ENCODE assay signal across 10 mouse cellular contexts in the genomic region with DNA sequence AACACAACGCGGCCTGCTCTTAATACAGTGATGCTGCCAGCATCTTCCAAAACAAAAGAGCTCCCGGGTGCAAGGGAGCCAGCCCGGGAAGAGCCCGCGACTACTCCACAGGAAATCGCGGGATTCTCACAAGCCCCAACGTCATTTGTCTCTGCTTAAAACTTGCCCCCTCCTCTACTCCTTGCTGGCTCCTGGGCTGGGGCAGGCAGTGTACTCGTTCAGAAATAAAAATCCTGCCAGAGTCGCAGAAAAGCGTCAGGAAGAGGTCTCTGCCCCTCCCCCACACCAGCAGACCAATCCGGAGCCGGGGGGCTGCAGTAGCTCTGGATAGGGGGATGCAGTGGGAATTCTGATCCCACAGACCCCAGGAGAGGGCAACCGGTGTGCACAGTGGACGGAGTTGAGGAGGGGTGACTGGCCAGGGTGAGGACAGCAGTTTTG. TPM values are rescaled to one million over a fixed set of nuclear protein-coding genes. Genes with fewer than 3 reads are reported as not detected.
A peak's percentile ranks its signal among the peaks of the same experiment; 100 is the strongest.
DNase-seq lines count a peak whose midpoint lies in the region; ATAC-seq lines count a peak whose summit lies in the region.
"Had no signal": no experiment of that assay in that cellular context is flagged by ENCODE, and none has a peak within 500 bp of the region (broad histone marks: within the 10 kb centered on the region; RNA-seq: fewer than 3 reads in every experiment).

No protein-coding gene starts in this region.

- under 1% methylated on average over 16 of the region's 16 CpGs for WGBS in heart, embryonic 11.5 days (ENCODE audit: insufficient replicate concordance)
- under 1% methylated on average over 16 of the region's 16 CpGs for WGBS in midbrain, embryonic 12.5 days

- ATAC-seq in heart, embryonic 11.5 days (replicated peaks; ENCODE audit: insufficient number of reproducible peaks, low FRiP score, low TSS enrichment), result no peak
- ATAC-seq in midbrain, embryonic 12.5 days (ENCODE audit: low FRiP score, low read depth), result peak; percentile 59

- 0 out of 2 replicates have a peak, but pooled peaks cover 5% of the 10 kb centered on the region for H3K4me1 ChIP-seq in heart, embryonic 11.5 days (ENCODE audit: control insufficient read depth, insufficient read depth, low read length)
- H3K4me1 ChIP-seq in midbrain, embryonic 12.5 days, result peaks cover 14% of the 10 kb centered on the region

- H3K9ac ChIP-seq in heart, embryonic 11.5 days (ENCODE audit: low read depth, low read length), result peak overlapping the region; percentile 52; the same call in 1 of the 2 replicates
- peak overlapping the region; percentile 60 for H3K9ac ChIP-seq in midbrain, embryonic 12.5 days (replicated peaks)

- H3K36me3 ChIP-seq in heart, embryonic 11.5 days (ENCODE audit: control insufficient read depth, insufficient read depth, low read length), result no peaks in the 10 kb centered on the region
- no peaks in the 10 kb centered on the region for H3K36me3 ChIP-seq in midbrain, embryonic 12.5 days

- peak overlapping the region; percentile 62 for H3K4me2 ChIP-seq in heart, embryonic 11.5 days
- peak overlapping the region; percentile 60 for H3K4me2 ChIP-seq in midbrain, embryonic 12.5 days (replicated peaks)

- H3K9me3 ChIP-seq in heart, embryonic 11.5 days (replicated peaks; ENCODE audit: control insufficient read depth, low read length), result no peaks in the 10 kb centered on the region
- no peaks in the 10 kb centered on the region for H3K9me3 ChIP-seq in midbrain, embryonic 12.5 days

- H3K27ac ChIP-seq in heart, embryonic 11.5 days (ENCODE audit: low read depth, low read length), result no peak overlapping the region
- peak overlapping the region; percentile 60 for H3K27ac ChIP-seq in midbrain, embryonic 12.5 days (replicated peaks)

- no peak for DNase-seq in heart, adult 9 months (ENCODE audit: low spot score in 2 of 2)
- peak; percentile 38 for DNase-seq in ES-CJ7 (ENCODE audit: low read depth, low spot score)
- DNase-seq in forelimb bud, embryonic 11.5 days (ENCODE audit: low read depth, low spot score), result peak; percentile 63
- DNase-seq in T-cell, adult 2 months (ENCODE audit: low spot score), result no peak
- no peak for DNase-seq in ovary, adult 18-20 months (ENCODE audit: low spot score)
- no peak for DNase-seq in ovary, postnatal 14 days (ENCODE audit: low spot score)
- DNase-seq: lung, postnatal 4 days had no signal

- peaks cover 43% of the 10 kb centered on the region for H3K27me3 ChIP-seq in heart, embryonic 11.5 days (ENCODE audit: control insufficient read depth, insufficient read depth, low read length)
- H3K27me3 ChIP-seq in midbrain, embryonic 12.5 days, result 0 out of 2 replicates have a peak, but pooled peaks cover 6% of the 10 kb centered on the region

- H3K4me3 ChIP-seq in heart, embryonic 11.5 days (ENCODE audit: low read depth, low read length), result peak overlapping the region; percentile 25
- H3K4me3 ChIP-seq in midbrain, embryonic 12.5 days, result peak overlapping the region; percentile 43

RNA-seq across cellular contexts. Expression of a gene that starts 50.2 kb away (rescaled TPM):
- polyA plus RNA-seq in heart, embryonic 11.5 days (2014; fragmentation: Nextera tagmentation; extraction: Ambion mirVana), result 0.11 and 0.34 TPM in 2 replicates
- polyA plus RNA-seq in midbrain, embryonic 12.5 days (2016; fragmentation: Nextera tagmentation; extraction: Ambion mirVana), result 0.46 and 0.97 TPM in 2 replicates
- polyA plus RNA-seq: C2C12 had no signal

Comparison
In these comparisons a context has a peak if more than half of its experiments do, and no peak if none do; other contexts are left out.
1. DNase-seq: peak in ES-CJ7 (single experiment) and forelimb bud, embryonic 11.5 days (single experiment); none in heart, adult 9 months (0 of 2), T-cell, adult 2 months (single experiment), ovary, adult 18-20 months (single experiment) and ovary, postnatal 14 days (single experiment).